Mouse (Mus musculus) liver, adult 2 months (tissue): ENCODE measurements at regions not wholly inside any gene's neighbourhood (a gene's known extent, or its start where the extent isn't known, plus 50 kb on each side); places are given as distances from the start of the nearest gene placed in this dataset.
A peak's percentile ranks its signal among the peaks of the same experiment; 100 is the strongest.

Experiments
- DNase-seq: peaks from one replicate; pipeline ENCODE4 v3.0.0-alpha.2; 2011; ENCODE audit warnings: low read depth, low spot score; ENCODE audit errors: extremely low read depth
- H3K27ac ChIP-seq: fragments of 200-500 bp; replicated peaks from 2 replicates; pipeline ENCODE4 v1.5.1; 2012; ENCODE audit warnings: low read depth, mild to moderate bottlenecking, control low read depth, inconsistent platforms, low read length; ENCODE audit not compliant: insufficient read depth
- H3K27me3 ChIP-seq: fragments of 200-500 bp; 2 replicates; pipeline ENCODE4 v1.6.1; 2012; ENCODE audit warnings: mild to moderate bottlenecking, moderate library complexity, low read length, inconsistent platforms; ENCODE audit not compliant: control insufficient read depth, insufficient read depth
- H3K36me3 ChIP-seq: fragments of 200-500 bp; 2 replicates; pipeline ENCODE4 v1.6.1; 2012; ENCODE audit warnings: low read length, inconsistent platforms; ENCODE audit not compliant: control insufficient read depth, insufficient read depth
- H3K4me1 ChIP-seq: fragments of 200-500 bp; 2 replicates; pipeline ENCODE4 v1.6.1; 2011; ENCODE audit warnings: low read length; ENCODE audit not compliant: control insufficient read depth, insufficient read depth
- H3K4me3 ChIP-seq: fragments of 200-500 bp; 2 replicates; pipeline ENCODE4 v1.5.1; 2011; ENCODE audit warnings: low read depth, mild to moderate bottlenecking, control low read depth, low read length, moderate library complexity; ENCODE audit not compliant: insufficient read depth
- H3K79me2 ChIP-seq: fragments of 200-500 bp; 2 replicates; pipeline ENCODE4 v1.6.1; 2012; ENCODE audit warnings: inconsistent platforms, mild to moderate bottlenecking, low read length, moderate library complexity; ENCODE audit not compliant: control insufficient read depth, insufficient read depth
- H3K9ac ChIP-seq: fragments of 200-500 bp; 2 replicates; pipeline ENCODE4 v1.6.1; 2012; ENCODE audit warnings: low read depth, mild to moderate bottlenecking, control low read depth, inconsistent platforms, low read length
- CTCF ChIP-seq: fragments of 200-500 bp; IDR thresholded peaks from 2 replicates; pipeline ENCODE4 v1.5.1; 2011; ENCODE audit warnings: low read depth, low read length, control low read depth
- POLR2A ChIP-seq: fragments of 200-500 bp; IDR thresholded peaks from 2 replicates; pipeline ENCODE4 v1.6.1; 2011; ENCODE audit warnings: low read length, control low read depth; ENCODE audit not compliant: insufficient read depth; ENCODE audit errors: extremely low read depth
- WGBS: fragments of 180-500 bp; shearing (Covaris S2); methylation state at CpG from one replicate; pipeline ENCODE4 v1.1.7; 2018; 5-methylcytosine and 5-hydroxymethylcytosine counted together

DNA sequence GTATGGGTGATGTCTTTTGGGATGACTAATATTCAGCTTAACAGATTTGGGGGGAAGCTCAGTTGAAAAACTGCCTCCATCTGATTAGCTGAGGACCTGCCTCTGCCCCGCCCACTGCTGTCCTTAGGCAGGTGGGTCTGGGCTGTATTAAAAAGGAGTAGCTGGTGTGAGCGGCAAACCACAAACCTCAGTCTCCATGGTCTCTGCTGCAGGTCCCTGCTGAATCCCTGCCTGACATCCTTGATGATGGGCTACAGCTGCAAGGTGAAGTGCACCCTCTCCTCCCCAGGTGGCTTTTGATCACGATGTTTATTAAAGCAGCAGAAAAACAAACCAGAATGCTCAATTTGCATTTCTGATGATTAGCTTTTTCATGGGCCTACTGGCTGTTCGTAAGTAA, 60.8 kb upstream of the Plet1 start:
- Histone ChIP-seq H3K36me3 (no peaks in the 10 kb centered on the region), H3K27me3 (no peaks in the 10 kb centered on the region), H3K4me1 (no peaks in the 10 kb centered on the region; the same call in 1 of the 2 replicates), H3K27ac (no peak overlapping the region), H3K9ac (no peak overlapping the region), H3K4me3 (no peak overlapping the region), H3K79me2 (no peaks in the 10 kb centered on the region)
- no peak for DNase-seq
- TF ChIP-seq CTCF (no peak), POLR2A (no peak)
- 74% methylated on average over 4 of the region's 4 CpGs for WGBS

GRCm38 (mm10) chr9:50433978-50434377, 60.3 kb upstream of the Plet1 start:
- WGBS: 71% methylated on average over 4 of the region's 4 CpGs
- H3K79me2 ChIP-seq: no peaks in the 10 kb centered on the region
- no peak overlapping the region for H3K9ac ChIP-seq
- no peak for TF ChIP-seq CTCF
- no peak for TF ChIP-seq POLR2A
- H3K27me3 ChIP-seq: no peaks in the 10 kb centered on the region
- no peak for DNase-seq
- H3K4me3 ChIP-seq: no peak overlapping the region
- no peaks in the 10 kb centered on the region for H3K36me3 ChIP-seq
- no peak overlapping the region for H3K27ac ChIP-seq
- H3K4me1 ChIP-seq: no peaks in the 10 kb centered on the region; the same call in 1 of the 2 replicates

GRCm38 (mm10) chr9:50437830-50438722, 56.2 kb upstream of the Plet1 start:
- H3K27ac ChIP-seq: no peak overlapping the region
- no peak overlapping the region for H3K9ac ChIP-seq
- DNase-seq: peak; percentile 16
- H3K27me3 ChIP-seq: no peaks in the 10 kb centered on the region
- H3K79me2 ChIP-seq: no peaks in the 10 kb centered on the region
- H3K36me3 ChIP-seq: no peaks in the 10 kb centered on the region
- no peaks in the 10 kb centered on the region; the same call in 1 of the 2 replicates for H3K4me1 ChIP-seq
- H3K4me3 ChIP-seq: no peak overlapping the region
- TF ChIP-seq POLR2A: no peak
- peak; percentile 84 for TF ChIP-seq CTCF
- WGBS: 20% methylated on average over 17 of the region's 17 CpGs

DNA sequence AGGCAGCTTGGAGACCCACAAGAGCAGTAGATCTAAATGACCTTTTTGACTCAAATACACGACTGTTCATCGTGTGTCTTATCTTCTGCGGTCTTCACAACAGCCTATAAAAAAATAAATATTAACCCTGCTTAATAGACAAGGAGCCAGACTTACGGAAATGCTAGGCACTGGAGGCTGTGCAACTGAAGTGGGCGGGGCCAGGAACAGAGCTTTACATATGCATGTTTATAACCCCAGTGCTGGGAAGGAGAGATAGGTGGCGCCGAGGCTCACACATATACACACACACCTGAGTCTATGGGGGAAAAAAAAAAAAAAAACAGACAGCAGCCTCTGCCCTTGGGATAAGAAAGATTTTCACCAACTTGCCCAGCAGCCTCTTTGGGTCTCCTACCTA, 55.6 kb upstream of the Plet1 start:
- Histone ChIP-seq H3K4me1 (no peaks in the 10 kb centered on the region; the same call in 1 of the 2 replicates), H3K36me3 (no peaks in the 10 kb centered on the region), H3K27me3 (no peaks in the 10 kb centered on the region), H3K27ac (no peak overlapping the region), H3K79me2 (no peaks in the 10 kb centered on the region), H3K9ac (no peak overlapping the region), H3K4me3 (no peak overlapping the region)
- WGBS: 53% methylated on average over 7 of the region's 7 CpGs
- DNase-seq: no peak
- TF ChIP-seq CTCF: no peak
- no peak for TF ChIP-seq POLR2A

GRCm38 (mm10) chr9:50440222-50440621, 54.1 kb upstream of the Plet1 start:
- Histone ChIP-seq H3K27ac (no peak overlapping the region), H3K79me2 (no peaks in the 10 kb centered on the region), H3K4me3 (no peak overlapping the region), H3K27me3 (no peaks in the 10 kb centered on the region), H3K4me1 (no peaks in the 10 kb centered on the region; the same call in 1 of the 2 replicates), H3K36me3 (no peaks in the 10 kb centered on the region), H3K9ac (no peak overlapping the region)
- no peak for DNase-seq
- WGBS: 80% methylated on average over 3 of the region's 3 CpGs
- no peak for TF ChIP-seq POLR2A
- TF ChIP-seq CTCF: no peak

DNA sequence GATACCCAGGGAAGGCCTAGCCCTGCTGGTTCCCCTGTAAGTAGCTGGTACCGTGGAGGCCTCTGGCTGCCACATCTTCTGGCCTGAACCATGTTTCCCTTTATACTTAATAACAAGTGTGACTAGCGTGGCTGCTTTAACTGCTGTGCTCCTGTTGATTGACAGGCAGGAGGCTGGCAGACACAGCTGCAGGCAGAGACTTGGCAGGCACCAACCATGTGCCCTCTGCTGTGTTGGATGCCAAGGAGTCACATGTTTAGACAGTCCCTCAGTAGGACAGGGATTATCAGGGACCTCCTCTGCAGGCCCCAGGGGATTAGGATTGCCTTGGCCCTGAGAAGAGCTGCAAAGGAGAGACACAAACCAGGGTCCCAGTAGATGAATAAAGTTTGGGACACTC, 53.6 kb upstream of the Plet1 start:
- no peak overlapping the region for H3K27ac ChIP-seq
- H3K36me3 ChIP-seq: no peaks in the 10 kb centered on the region
- no peak overlapping the region for H3K9ac ChIP-seq
- no peak overlapping the region for H3K4me3 ChIP-seq
- no peak for DNase-seq
- TF ChIP-seq POLR2A (no peak), CTCF (no peak)
- no peaks in the 10 kb centered on the region for H3K27me3 ChIP-seq
- H3K4me1 ChIP-seq: no peaks in the 10 kb centered on the region; the same call in 1 of the 2 replicates
- no peaks in the 10 kb centered on the region for H3K79me2 ChIP-seq
- 70% methylated on average over 2 of the region's 2 CpGs for WGBS
